Mouse (Mus musculus) kidney, adult 2 months (tissue): ENCODE measurements around the gene Cirbp.

Source experiments
- CTCF ChIP-seq: fragments of 200-500 bp; conservative IDR thresholded peaks from 2 replicates; pipeline ENCODE4 v1.5.1; 2011; ENCODE audit warnings: low read depth, mild to moderate bottlenecking, control low read depth, low read length, moderate library complexity, mixed read lengths; ENCODE audit not compliant: insufficient read depth, insufficient read length
- POLR2A ChIP-seq: fragments of 200-500 bp; IDR thresholded peaks from one replicate; pipeline ENCODE4 v1.6.1; 2011; ENCODE audit warnings: low read depth, low read length, control low read depth

- no peak for TF ChIP-seq CTCF
- no peak for TF ChIP-seq POLR2A
Observed at GRCm38 (mm10) chr10:80163721-80164120, 2.1 kb upstream of the Cirbp start.
